Mouse (Mus musculus) embryonic facial prominence, embryonic 13.5 days (tissue): ENCODE measurements at regions not wholly inside any gene's neighbourhood (a gene's known extent, or its start where the extent isn't known, plus 50 kb on each side); places are given as distances from the start of the nearest gene placed in this dataset.

Experiments
- ATAC-seq: fragments of 200-750 bp; cut with Nextera tagmentation; 2 replicates; pipeline ENCODE4 v1.8.0; 2017; ENCODE audit warnings: low read depth; ENCODE audit not compliant: insufficient number of reproducible peaks, insufficient read depth, low FRiP score, low TSS enrichment
- H3K27ac ChIP-seq: fragments of 300-500 bp; sonication (generic); 2 replicates; pipeline ENCODE4 v1.5.1; 2015; ENCODE audit warnings: moderate library complexity, mild to moderate bottlenecking, inconsistent platforms
- H3K27me3 ChIP-seq: fragments of 300-500 bp; sonication (generic); 2 replicates; pipeline ENCODE4 v1.6.1; 2015; ENCODE audit warnings: mild to moderate bottlenecking, inconsistent platforms
- H3K36me3 ChIP-seq: fragments of 300-500 bp; sonication (generic); 2 replicates; pipeline ENCODE4 v1.6.1; 2015; ENCODE audit warnings: mild to moderate bottlenecking, inconsistent platforms
- H3K4me1 ChIP-seq: fragments of 300-500 bp; sonication (generic); 2 replicates; pipeline ENCODE4 v1.6.1; 2015; ENCODE audit warnings: inconsistent platforms
- H3K4me2 ChIP-seq: fragments of 300-500 bp; sonication (generic); 2 replicates; pipeline ENCODE4 v1.6.1; 2015; ENCODE audit warnings: moderate library complexity, mild to moderate bottlenecking, inconsistent platforms
- H3K4me3 ChIP-seq: fragments of 300-500 bp; sonication (generic); 2 replicates; pipeline ENCODE4 v1.5.1; 2015; ENCODE audit warnings: mild to moderate bottlenecking, inconsistent platforms
- H3K9ac ChIP-seq: fragments of 300-500 bp; sonication (generic); 2 replicates; pipeline ENCODE4 v1.6.1; 2015; ENCODE audit warnings: mild to moderate bottlenecking, inconsistent platforms
- H3K9me3 ChIP-seq: fragments of 300-500 bp; sonication (generic); 2 replicates; pipeline ENCODE4 v1.6.1; 2016; ENCODE audit warnings: inconsistent platforms
- WGBS: fragments of 180-500 bp; shearing (Covaris S2); methylation state at CpG from one replicate; pipeline ENCODE4 v1.1.7; 2015; ENCODE audit warnings: mixed read lengths; 5-methylcytosine and 5-hydroxymethylcytosine counted together

DNA sequence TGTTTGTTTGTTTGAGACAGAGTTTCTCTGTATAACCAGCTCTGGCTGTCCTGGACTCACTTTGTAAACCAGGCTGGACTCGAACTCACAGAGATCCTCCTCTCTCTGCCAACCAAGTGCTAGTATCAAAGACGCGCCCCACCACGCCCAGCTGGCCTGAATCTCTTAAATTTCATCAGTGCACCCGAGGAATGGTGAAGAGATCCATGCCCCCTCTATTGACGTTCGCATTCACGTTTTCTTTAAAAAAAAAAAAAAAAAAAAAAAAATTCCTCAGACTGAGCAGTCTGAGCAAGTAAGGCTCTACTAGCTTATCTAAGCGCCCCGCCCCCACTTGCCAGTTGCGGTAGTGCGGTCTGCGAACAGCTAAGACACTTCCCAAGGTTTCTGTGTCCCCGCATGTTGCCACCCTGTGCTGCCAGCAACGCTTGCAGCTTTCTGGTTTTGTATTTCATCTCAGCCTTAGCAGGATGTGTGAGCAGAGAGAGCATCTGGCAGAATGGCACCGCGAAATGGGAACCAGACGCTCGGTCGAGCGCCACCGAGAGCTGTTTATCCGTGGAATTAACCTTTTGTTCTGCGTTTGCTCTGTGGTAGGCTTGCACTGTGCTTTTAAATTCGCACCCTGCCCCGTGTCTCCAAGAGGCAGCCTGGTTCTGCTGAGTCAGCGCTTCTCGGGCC lies 225.1 kb upstream of the Hes1 start:
- Histone ChIP-seq H3K4me2 (peak overlapping the region; percentile 58), H3K4me1 (peaks cover 34% of the 10 kb centered on the region), H3K27me3 (peaks cover 8% of the 10 kb centered on the region), H3K36me3 (no peaks in the 10 kb centered on the region), H3K27ac (peak overlapping the region; percentile 58), H3K9ac (no peak overlapping the region), H3K4me3 (peak overlapping the region; percentile 30), H3K9me3 (no peaks in the 10 kb centered on the region)
- ATAC-seq, result peak; percentile 68
- WGBS, result 3% methylated on average over 28 of the region's 28 CpGs

DNA sequence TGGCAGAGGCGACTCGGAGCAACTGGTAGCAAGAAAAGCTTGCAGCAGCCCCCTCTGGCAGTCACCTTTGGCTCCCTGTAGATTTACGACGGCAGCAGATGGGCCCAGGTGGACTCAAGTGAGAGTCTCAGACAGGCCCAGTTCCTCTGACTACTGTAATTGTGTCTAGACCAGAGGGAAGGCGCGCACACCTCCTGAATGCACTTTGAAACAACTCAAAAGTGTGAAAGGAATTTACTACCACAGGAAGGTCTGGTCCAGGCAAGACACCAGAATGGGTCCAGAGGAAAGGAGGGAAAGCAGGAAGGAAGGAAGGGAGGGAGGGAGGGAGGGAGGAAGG lies 224.6 kb upstream of the Hes1 start:
- H3K4me2 ChIP-seq, result peak overlapping the region; percentile 58
- peak overlapping the region; percentile 58 for H3K27ac ChIP-seq
- H3K4me1 ChIP-seq, result peaks cover 37% of the 10 kb centered on the region
- H3K9me3 ChIP-seq, result no peaks in the 10 kb centered on the region
- ATAC-seq, result no peak
- 0 out of 2 replicates have a peak overlapping the region, but pooled peaks have one; percentile 30 for H3K4me3 ChIP-seq
- no peaks in the 10 kb centered on the region for H3K36me3 ChIP-seq
- no peak overlapping the region for H3K9ac ChIP-seq
- WGBS, result 12% methylated on average over 6 of the region's 6 CpGs
- H3K27me3 ChIP-seq, result peaks cover 8% of the 10 kb centered on the region

DNA sequence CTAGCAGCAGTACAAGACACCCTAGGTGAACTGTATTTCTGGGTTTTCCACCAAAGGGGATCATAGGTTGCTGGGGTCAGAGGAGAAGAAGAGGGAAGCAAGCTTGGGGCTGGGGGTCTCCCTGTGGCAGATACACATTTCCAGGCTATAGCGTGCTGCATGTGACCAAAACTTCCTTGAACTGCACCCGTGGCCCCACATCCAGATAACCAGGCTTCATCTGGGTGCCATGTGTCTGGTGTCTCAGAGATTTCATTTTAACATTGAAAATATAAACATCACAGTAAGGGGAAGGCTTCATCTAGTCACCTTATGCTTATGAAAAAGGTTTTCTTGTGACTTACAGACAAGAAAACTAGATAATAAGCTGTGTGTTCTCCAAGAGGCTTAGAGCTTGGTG lies 223.8 kb upstream of the Hes1 start:
- H3K4me3 ChIP-seq, result no peak overlapping the region
- no peaks in the 10 kb centered on the region for H3K36me3 ChIP-seq
- H3K9ac ChIP-seq, result no peak overlapping the region
- peaks cover 8% of the 10 kb centered on the region for H3K27me3 ChIP-seq
- 0 out of 2 replicates have a peak overlapping the region, but pooled peaks have one; percentile 16 for H3K27ac ChIP-seq
- no peaks in the 10 kb centered on the region for H3K9me3 ChIP-seq
- no peak for ATAC-seq
- WGBS, result 54% methylated on average over 2 of the region's 2 CpGs
- H3K4me1 ChIP-seq, result peaks cover 44% of the 10 kb centered on the region
- no peak overlapping the region for H3K4me2 ChIP-seq

DNA sequence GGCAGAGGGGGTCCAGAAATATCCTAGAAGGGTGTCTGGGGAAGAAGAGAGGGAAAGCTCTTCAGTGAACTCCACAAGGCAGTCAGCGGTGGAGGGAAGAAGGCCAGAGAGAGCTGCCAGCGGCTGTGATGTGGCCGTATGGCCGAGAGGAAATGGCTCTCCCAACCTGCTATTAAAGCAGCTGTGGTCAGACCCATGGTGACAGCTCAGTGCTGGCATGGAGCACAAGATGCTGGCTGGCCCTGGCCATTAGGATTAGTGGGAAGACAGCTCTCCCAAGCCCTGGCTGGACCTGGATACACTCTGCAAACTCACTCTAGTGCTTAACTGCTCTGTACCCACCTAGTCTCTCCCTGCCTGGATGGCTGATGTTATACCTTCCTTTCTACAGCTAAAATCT lies 223.1 kb upstream of the Hes1 start:
- Histone ChIP-seq H3K9ac (no peak overlapping the region), H3K4me1 (peaks cover 46% of the 10 kb centered on the region), H3K27me3 (peaks cover 8% of the 10 kb centered on the region), H3K9me3 (no peaks in the 10 kb centered on the region), H3K4me2 (no peak overlapping the region), H3K27ac (no peak overlapping the region), H3K36me3 (no peaks in the 10 kb centered on the region), H3K4me3 (no peak overlapping the region)
- WGBS, result 66% methylated on average over 4 of the region's 4 CpGs
- no peak for ATAC-seq

DNA sequence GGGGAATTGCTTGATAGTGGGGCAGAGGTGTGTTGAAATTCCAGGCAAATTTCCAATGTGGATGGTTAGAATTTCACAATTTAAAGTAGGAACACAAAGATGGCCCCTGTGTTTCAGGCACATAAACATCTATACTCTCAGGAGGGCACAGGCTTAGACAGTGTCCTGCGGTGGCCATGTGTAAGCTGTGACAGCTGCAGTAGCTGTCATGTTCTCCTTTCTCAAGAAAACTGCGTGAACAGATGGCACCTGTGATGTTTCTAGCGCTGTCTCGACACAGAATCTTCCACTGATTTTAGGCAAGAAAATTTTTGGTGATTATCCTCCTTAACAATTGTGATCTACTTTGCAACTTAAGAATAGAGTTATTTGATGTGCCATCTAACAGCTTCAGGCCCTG lies 222.1 kb upstream of the Hes1 start:
- peaks cover 42% of the 10 kb centered on the region for H3K4me1 ChIP-seq
- ATAC-seq, result no peak
- H3K4me3 ChIP-seq, result no peak overlapping the region
- peaks cover 8% of the 10 kb centered on the region for H3K27me3 ChIP-seq
- no peaks in the 10 kb centered on the region for H3K9me3 ChIP-seq
- H3K9ac ChIP-seq, result no peak overlapping the region
- WGBS, result 90% methylated on average over 4 of the region's 4 CpGs
- H3K36me3 ChIP-seq, result no peaks in the 10 kb centered on the region
- H3K4me2 ChIP-seq, result no peak overlapping the region
- H3K27ac ChIP-seq, result no peak overlapping the region

DNA sequence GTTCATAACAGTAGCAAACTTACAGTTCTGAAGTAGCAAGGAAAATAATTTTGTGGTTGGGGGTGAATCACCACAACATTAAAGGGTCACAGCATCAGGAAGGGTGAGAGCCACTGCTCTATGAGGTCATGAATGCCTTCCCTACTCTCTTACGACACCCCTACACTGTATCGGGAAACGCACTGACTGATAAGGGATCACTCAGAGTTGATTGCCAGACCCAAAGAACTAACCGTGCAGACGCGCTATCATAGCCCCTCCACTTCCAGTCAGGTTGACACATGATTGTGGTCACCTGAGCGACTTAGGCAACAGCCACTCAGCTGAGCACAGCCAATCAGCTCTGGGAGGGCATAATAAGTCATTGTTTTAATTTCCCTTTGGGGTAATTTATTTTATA lies 220.7 kb upstream of the Hes1 start:
- Histone ChIP-seq H3K36me3 (no peaks in the 10 kb centered on the region), H3K9me3 (no peaks in the 10 kb centered on the region), H3K9ac (no peak overlapping the region), H3K27ac (no peak overlapping the region), H3K27me3 (peaks cover 8% of the 10 kb centered on the region), H3K4me1 (peaks cover 34% of the 10 kb centered on the region), H3K4me3 (no peak overlapping the region), H3K4me2 (no peak overlapping the region)
- WGBS, result 83% methylated on average over 7 of the region's 7 CpGs
- no peak for ATAC-seq

DNA sequence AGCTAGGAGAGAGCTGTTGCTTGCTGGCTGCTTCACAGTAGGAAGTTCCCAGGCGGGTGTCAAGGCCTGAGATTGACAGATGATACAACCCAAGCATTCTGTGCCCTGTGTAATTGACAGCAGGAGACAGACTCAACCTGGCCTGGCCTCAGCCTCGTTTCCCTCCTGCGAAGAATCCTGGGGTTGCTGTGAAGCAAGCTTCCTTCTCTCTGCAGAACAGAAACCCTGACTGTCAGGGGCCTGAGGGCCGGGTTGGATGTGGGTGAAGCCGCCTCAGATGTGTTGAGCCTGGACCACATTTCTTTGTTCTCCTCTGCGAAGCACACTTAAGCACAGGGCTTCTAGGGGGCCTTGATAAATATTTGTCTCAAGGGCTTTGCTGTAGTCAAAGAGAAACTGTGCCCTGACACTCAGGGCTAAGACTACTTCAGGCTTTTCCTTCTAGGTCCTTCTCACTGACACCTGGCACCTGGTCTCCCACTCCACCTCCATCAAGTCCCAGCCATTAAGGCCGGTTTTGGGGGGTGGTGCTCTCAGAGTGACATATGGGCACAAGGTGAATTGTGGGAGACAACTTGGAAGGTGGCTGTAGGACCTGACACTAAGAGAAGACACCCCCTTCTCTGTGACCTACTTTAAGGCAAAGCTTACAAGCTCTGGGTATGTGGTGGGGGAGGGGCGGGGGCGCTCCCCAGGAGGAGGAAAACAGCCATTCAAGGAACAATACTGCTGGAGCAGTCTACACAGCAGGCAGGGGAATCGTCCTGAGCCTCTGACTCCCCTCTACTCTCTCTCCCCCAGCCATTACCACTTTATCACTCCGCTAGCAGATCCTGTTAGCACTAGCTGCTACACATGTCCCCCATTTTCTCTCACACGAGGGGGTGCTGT lies 219.2 kb upstream of the Hes1 start:
- Histone ChIP-seq H3K27ac (no peak overlapping the region), H3K36me3 (no peaks in the 10 kb centered on the region), H3K9ac (no peak overlapping the region), H3K4me2 (no peak overlapping the region), H3K9me3 (no peaks in the 10 kb centered on the region), H3K4me3 (no peak overlapping the region), H3K27me3 (peaks cover 8% of the 10 kb centered on the region), H3K4me1 (peaks cover 21% of the 10 kb centered on the region)
- no peak for ATAC-seq
- WGBS, result 27% methylated on average over 11 of the region's 12 CpGs

DNA sequence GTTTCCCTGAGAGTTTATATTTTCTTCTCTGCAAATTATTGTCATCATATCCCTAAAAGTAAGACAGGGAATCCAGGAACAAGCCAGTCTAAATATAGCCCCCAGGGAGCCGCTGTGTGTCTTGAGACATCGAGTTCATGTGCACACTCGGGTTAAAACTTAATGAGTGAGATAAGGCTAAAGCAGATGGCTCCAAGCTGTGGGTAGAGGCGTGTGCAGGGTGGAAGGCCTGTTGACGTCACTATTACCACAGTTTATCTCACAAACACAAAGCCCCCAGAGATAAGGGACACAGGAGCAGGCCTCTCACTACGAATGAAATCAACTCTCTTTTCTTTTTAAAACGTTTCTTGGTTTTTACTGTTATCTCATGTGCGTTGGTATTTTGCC lies 218.6 kb upstream of the Hes1 start:
- H3K27me3 ChIP-seq, result peaks cover 8% of the 10 kb centered on the region
- H3K27ac ChIP-seq, result no peak overlapping the region
- no peak overlapping the region for H3K9ac ChIP-seq
- H3K36me3 ChIP-seq, result no peaks in the 10 kb centered on the region
- H3K4me3 ChIP-seq, result no peak overlapping the region
- 46% methylated on average over 8 of the region's 8 CpGs for WGBS
- peaks cover 16% of the 10 kb centered on the region for H3K4me1 ChIP-seq
- ATAC-seq, result no peak
- no peaks in the 10 kb centered on the region for H3K9me3 ChIP-seq
- H3K4me2 ChIP-seq, result no peak overlapping the region

DNA sequence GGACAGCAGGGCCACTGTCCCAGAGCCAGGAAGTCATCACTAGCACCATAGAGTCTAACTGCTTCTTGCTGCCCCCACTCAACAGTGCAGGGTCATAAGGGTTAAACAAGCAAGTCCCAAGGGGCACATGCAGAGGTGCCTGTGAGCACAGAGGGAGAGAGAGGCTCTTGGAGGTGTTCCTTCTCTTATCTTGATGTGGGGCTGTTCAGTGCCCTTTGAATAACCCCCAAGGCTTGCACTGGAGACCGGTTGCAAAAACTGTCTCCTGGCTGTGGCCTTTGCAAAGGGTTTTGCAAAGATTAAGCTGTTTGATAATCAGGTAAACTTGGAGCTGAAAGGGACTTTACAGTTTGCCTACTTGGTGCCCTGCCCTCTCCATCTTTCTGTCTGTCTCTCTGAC lies 217.1 kb upstream of the Hes1 start:
- peaks cover 16% of the 10 kb centered on the region for H3K4me1 ChIP-seq
- no peaks in the 10 kb centered on the region for H3K9me3 ChIP-seq
- no peak overlapping the region for H3K9ac ChIP-seq
- H3K36me3 ChIP-seq, result no peaks in the 10 kb centered on the region
- H3K27me3 ChIP-seq, result peaks cover 4% of the 10 kb centered on the region; the same call in 1 of the 2 replicates
- H3K4me2 ChIP-seq, result no peak overlapping the region
- 11% methylated on average over 1 of the region's 1 CpGs for WGBS
- ATAC-seq, result no peak
- H3K4me3 ChIP-seq, result no peak overlapping the region
- H3K27ac ChIP-seq, result no peak overlapping the region

DNA sequence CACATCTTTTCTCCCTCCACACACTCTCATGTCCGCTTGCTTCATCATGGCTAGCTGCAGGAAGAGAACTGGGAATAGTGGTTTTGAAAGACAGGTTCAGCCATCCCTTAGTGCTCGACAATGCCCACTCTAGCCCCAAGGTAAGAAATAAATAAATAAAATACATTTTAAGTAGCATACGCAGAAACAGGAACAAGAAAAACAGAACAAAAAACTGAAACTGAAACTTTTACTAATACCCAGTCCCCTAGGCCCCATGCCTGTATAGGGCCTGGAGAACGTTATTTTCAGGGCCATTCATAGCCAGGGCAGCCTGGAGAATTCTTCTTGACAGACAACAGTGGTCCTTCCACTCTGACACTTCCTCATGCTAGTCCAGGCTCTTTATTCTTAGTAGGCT lies 216.4 kb upstream of the Hes1 start:
- peaks cover under 1% of the 10 kb centered on the region; the same call in 1 of the 2 replicates for H3K27me3 ChIP-seq
- H3K4me1 ChIP-seq, result peaks cover 16% of the 10 kb centered on the region
- no peak overlapping the region for H3K4me2 ChIP-seq
- no peak overlapping the region for H3K9ac ChIP-seq
- no peak for ATAC-seq
- WGBS, result 77% methylated on average over 4 of the region's 4 CpGs
- no peak overlapping the region for H3K27ac ChIP-seq
- no peaks in the 10 kb centered on the region for H3K9me3 ChIP-seq
- H3K36me3 ChIP-seq, result no peaks in the 10 kb centered on the region
- H3K4me3 ChIP-seq, result no peak overlapping the region

DNA sequence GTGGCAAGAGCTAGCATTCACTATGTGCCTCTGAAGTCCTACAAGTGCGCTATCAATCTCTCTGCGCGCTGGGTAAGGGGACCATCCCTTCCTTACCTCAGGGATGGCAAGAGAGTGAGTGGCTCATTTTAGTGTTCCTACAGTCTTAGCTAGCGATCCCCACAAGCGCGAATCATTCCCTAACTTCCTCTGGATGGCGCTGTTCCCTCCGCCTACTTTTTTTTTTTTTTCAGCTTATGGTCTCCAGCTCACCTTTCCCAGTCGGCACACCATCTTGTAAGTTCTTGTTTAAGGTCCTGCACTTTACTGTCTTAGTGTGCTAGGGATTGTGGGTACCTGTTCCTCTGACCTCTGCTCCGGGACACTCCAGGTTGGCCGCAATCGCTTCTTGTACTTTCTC lies 215.7 kb upstream of the Hes1 start:
- Histone ChIP-seq H3K9me3 (no peaks in the 10 kb centered on the region), H3K9ac (no peak overlapping the region), H3K27me3 (no peaks in the 10 kb centered on the region), H3K27ac (no peak overlapping the region), H3K4me3 (no peak overlapping the region), H3K36me3 (no peaks in the 10 kb centered on the region), H3K4me2 (no peak overlapping the region), H3K4me1 (peaks cover 16% of the 10 kb centered on the region)
- ATAC-seq, result no peak
- WGBS, result 85% methylated on average over 12 of the region's 12 CpGs

DNA sequence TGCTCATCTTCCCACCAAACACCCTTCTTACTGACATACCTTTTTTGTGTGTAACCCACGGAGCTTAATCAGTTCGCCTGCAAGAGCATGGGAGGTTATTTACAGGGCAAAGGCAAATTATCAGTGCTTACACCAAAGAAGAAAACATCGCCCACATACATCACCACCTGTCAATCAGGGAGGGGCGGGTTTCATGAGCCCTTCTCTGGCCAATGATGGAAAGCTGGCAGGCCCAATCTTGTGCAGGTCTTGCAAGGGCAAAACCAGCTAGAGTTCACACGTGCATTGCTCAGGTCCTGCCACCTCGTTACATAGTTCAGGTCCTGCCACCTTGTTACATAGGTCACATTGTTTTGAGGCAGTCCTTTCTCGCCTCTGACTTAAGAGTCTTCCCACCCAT lies 214.7 kb upstream of the Hes1 start:
- H3K9ac ChIP-seq, result no peak overlapping the region
- H3K9me3 ChIP-seq, result no peaks in the 10 kb centered on the region
- 70% methylated on average over 7 of the region's 7 CpGs for WGBS
- no peak overlapping the region for H3K27ac ChIP-seq
- H3K4me3 ChIP-seq, result no peak overlapping the region
- ATAC-seq, result no peak
- H3K36me3 ChIP-seq, result no peaks in the 10 kb centered on the region
- H3K4me1 ChIP-seq, result peaks cover 12% of the 10 kb centered on the region
- no peak overlapping the region for H3K4me2 ChIP-seq
- no peaks in the 10 kb centered on the region for H3K27me3 ChIP-seq
